Mouse (Mus musculus): Measurements from ENCODE around the gene Chst7.

Chst7 gene

DNA sequence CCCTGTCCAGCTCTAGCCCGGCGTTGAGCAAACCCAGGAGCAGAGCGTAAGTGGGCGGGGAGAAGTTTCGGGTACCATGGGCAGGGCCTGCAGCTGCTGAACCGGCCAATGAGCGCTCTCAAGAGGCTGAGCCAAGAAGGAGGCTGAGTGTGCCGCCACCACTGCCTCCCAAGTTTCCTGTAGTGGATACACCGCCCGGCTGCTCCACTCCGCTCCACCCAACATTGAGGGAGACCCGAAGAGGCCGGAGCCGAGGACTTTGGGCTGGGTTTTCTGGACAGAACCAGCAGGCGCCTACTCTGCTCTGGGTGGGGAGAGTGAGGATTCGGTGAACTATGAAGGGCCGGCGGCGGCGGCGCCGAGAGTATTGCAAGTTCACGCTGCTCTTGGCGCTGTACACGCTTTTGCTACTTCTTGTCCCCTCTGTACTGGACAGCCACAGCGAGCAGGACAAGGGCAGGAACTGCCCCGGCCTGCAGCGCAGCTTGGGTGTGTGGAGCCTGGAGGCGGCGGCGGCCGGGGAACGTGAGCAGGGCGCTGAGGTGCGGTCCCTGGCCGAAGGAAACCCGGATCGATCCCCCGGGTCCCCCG lies at the start of gene Chst7:
Gene Chst7 (plus strand): TSS at position 180 of the 591 bp plus-strand sequence.
- no peak for DNase-seq (ENCODE audit: low spot score in 2 of 2)

- no peak for DNase-seq (ENCODE audit: low spot score in 2 of 2)
These were observed 47.1 kb upstream of the Chst7 start for GRCm38 (mm10) chrX:20012211-20012610.

DNA sequence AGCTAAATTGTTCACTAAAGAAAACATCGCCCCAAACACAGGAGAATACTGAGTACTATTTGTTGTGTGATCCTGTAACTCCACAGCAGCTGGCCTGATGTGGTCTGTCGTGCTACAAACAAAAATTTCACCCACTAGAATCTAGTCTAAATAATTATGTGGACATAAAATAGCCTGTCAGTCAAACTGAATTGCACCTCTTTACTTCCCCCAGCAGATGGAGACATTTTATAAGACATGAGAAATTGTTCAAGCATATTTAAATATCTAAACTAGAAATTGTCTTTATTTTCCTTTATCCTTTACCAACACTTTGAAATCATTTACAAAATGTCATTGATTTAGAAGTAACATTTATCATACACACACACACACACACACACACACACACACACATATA lies 38.4 kb upstream of the Chst7 start:
- DNase-seq (ENCODE audit: low spot score in 2 of 2), result no peak

GRCm38 (mm10) chrX:20060096-20060768 lies 872 bp downstream of the Chst7 start:
- DNase-seq (ENCODE audit: low spot score in 2 of 2), result no peak

GRCm38 (mm10) chrX:20060769-20061315 lies 1.5 kb downstream of the Chst7 start:
- no peak for DNase-seq (ENCODE audit: low spot score in 2 of 2)

GRCm38 (mm10) chrX:20061764-20062480 lies 2.6 kb downstream of the Chst7 start:
- DNase-seq (ENCODE audit: low spot score in 2 of 2), result no peak

DNA sequence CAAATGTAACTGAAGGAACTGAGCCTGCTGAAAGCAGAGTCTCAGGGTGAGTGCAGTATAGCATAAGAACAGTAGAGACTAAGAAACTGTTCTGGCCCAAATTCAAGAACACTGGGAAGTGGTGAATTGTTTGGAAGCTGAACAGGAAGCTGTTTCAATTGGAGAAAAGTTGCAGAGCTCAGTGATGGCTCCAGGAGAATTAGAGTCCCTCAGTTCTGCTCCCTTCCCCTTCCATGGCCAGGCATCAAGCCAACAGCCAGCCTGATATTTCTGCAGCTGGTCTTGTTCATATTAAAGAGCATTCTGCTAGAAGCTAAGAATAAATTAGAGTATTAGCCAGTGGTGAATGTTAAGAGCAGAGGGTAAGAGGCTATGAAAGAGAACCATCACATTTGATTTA lies 7.3 kb downstream of the Chst7 start:
- DNase-seq (ENCODE audit: low spot score in 2 of 2), result no peak

DNA sequence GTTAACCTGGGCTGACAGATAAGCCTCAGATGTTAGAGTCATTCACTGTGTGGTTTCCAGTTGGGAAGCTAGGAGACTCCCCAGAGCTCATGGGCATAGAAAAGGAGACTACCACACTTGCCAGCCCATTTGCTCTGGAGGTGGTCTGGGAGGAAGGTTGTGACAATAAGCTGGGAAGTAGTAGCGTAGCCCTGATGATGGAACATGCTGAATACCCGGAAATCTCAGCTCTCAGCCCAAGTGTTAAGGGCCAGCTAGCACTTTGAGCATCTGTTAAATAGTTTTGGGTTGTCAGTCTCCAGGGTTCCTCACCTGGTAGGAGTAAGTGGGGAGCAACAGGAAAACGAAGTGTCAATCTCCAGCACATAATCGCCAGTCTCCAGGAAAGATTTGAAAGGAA lies 10.8 kb downstream of the Chst7 start:
- no peak for DNase-seq (ENCODE audit: low spot score in 2 of 2)

GRCm38 (mm10) chrX:20117717-20118116 lies 58.4 kb downstream of the Chst7 start:
- DNase-seq (ENCODE audit: low spot score in 2 of 2), result no peak

DNA sequence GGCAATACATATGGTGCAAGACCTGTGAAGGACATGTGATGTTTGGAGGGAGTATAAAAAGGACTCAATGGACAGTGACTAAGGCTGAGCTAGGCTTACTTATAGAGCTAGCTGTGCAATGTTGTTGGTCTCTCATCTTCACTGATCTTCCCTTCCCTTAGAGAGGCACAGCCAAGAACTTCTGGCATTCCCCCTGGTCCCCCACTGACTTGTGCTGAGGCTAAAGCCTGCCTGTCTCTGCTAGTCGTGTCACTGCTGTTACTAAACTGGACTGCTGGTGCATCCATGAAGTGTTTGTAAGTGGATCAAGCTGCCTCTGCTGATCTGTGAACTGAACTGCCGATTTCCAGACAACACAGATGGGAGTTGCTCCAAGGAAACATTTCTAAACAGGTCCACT lies 66.1 kb downstream of the Chst7 start:
- no peak for DNase-seq (ENCODE audit: low spot score in 2 of 2)

GRCm38 (mm10) chrX:20128951-20129350 lies 69.6 kb downstream of the Chst7 start:
- DNase-seq (ENCODE audit: low spot score in 2 of 2), result no peak

DNA sequence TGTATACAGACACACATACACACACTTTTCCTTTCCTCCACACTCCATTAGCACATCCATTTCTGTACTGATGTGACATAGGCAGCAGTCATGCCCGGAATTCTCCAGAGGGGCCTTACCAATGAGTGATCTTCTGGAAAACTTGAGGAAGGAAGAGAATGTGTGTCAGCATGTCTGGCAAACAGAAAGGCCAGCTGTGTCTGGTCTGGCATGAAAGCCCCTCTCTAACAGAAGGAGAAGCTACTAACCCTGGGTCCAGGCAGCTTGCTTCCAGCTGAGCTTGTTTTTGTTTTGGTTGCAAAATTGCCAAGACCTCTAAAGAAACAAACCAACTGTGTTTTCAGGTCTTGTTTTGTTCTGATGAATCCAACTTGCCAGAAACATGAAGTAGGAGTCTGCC lies 70.1 kb downstream of the Chst7 start:
- no peak for DNase-seq (ENCODE audit: low spot score in 2 of 2)
